ENCODE assay signal across 8 mouse cellular contexts in the genomic region with DNA sequence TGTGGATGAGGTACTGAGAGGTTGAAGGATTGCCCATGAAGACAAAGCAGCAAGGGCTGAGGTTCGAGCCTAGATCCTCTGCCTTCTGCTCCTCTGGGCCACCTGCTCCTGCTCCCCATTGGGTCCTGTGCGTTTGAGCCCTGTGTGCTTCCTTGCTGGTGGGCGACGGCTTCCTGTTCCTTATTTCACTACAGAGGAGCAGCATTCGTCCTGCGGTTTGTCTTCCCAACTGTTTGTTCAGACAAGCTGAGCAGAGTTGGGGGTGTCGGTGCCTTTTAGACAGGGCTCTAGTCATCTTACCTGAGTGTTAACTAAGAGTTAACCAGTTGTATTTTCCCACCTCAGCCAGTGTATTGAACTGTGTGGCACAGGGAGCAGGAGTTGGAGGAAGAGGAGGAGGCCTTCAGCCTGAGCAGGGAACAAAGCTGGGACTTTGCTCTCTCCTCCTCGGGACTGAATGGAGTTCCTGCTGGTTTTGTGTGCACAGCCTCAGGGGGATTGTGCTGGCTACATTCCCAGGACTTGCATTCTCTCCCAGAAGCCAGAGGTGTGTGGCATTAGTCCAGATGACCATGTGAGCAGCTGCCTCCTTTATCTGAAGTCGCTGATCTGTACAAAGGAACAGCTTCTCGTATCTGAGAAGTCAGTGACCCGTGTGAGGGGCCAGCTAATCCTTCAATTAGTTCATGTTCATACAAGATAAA.
DNase-seq lines count a peak whose midpoint lies in the region; ATAC-seq and TF ChIP-seq lines count a peak whose summit lies in the region.

No protein-coding gene starts in this region.

- peaks cover 12% of the 10 kb centered on the region; the same call in 1 of the 2 replicates for H3K4me1 ChIP-seq in hindbrain, embryonic 13.5 days (replicated peaks)
- peaks cover 33% of the 10 kb centered on the region for H3K4me1 ChIP-seq in liver, embryonic 11.5 days (replicated peaks; ENCODE audit: control insufficient read depth, insufficient read depth, low read length)
- H3K4me1 ChIP-seq in stomach, embryonic 14.5 days (ENCODE audit: control insufficient read depth, insufficient read depth, low read length), result no peaks in the 10 kb centered on the region

- intact Hi-C loops in gastrocnemius, postnatal 14 days (cut with DNase I; ENCODE audit: low total_unique reads), result no loop called here

- peak; percentile 76; the same call in 1 of the 2 replicates for ATAC-seq in hindbrain, embryonic 13.5 days (ENCODE audit: low FRiP score)
- peak; percentile 92 for ATAC-seq in liver, embryonic 11.5 days (replicated peaks; ENCODE audit: low FRiP score)
- peak; percentile 46; the same call in 1 of the 2 replicates for ATAC-seq in stomach, embryonic 14.5 days (ENCODE audit: insufficient number of reproducible peaks, insufficient read depth, low FRiP score, low read depth)

- no peak overlapping the region for H3K9ac ChIP-seq in hindbrain, embryonic 13.5 days
- peak overlapping the region; percentile 44 for H3K9ac ChIP-seq in liver, embryonic 11.5 days (ENCODE audit: low read depth, low read length)
- no peak overlapping the region for H3K9ac ChIP-seq in stomach, embryonic 14.5 days (replicated peaks; ENCODE audit: low read depth, low read length)

- H3K27ac ChIP-seq in hindbrain, embryonic 13.5 days, result no peak overlapping the region
- H3K27ac ChIP-seq in liver, embryonic 11.5 days (ENCODE audit: low read depth, low read length), result peak overlapping the region; percentile 56
- no peak overlapping the region for H3K27ac ChIP-seq in stomach, embryonic 14.5 days (ENCODE audit: low read length)

- no peaks in the 10 kb centered on the region for H3K36me3 ChIP-seq in hindbrain, embryonic 13.5 days
- H3K36me3 ChIP-seq in liver, embryonic 11.5 days (ENCODE audit: control insufficient read depth, insufficient read depth, low read length), result no peaks in the 10 kb centered on the region
- no peaks in the 10 kb centered on the region for H3K36me3 ChIP-seq in stomach, embryonic 14.5 days (ENCODE audit: control insufficient read depth, insufficient read depth, low read length)

- no peak for TF ChIP-seq CTCF in brain, embryonic 14.5 days (IDR thresholded peaks at IDR 0.05; ENCODE audit: borderline replicate concordance, extremely low read depth, insufficient read depth, insufficient read length)

- WGBS in hindbrain, embryonic 13.5 days, result 55% methylated on average over 11 of the region's 11 CpGs
- 32% methylated on average over 11 of the region's 11 CpGs for WGBS in liver, embryonic 11.5 days
- 47% methylated on average over 11 of the region's 11 CpGs for WGBS in stomach, embryonic 14.5 days

- H3K27me3 ChIP-seq in hindbrain, embryonic 13.5 days, result peaks cover 14% of the 10 kb centered on the region
- no peaks in the 10 kb centered on the region for H3K27me3 ChIP-seq in liver, embryonic 11.5 days (replicated peaks; ENCODE audit: control insufficient read depth, insufficient read depth, low read length)
- H3K27me3 ChIP-seq in stomach, embryonic 14.5 days (ENCODE audit: control insufficient read depth, insufficient read depth, low read length), result no peaks in the 10 kb centered on the region

- no peak overlapping the region for H3K4me2 ChIP-seq in hindbrain, embryonic 13.5 days
- peak overlapping the region; percentile 40 for H3K4me2 ChIP-seq in liver, embryonic 11.5 days
- no peak overlapping the region for H3K4me2 ChIP-seq in stomach, embryonic 14.5 days (replicated peaks; ENCODE audit: low read depth, low read length)

- no peak overlapping the region for H3K4me3 ChIP-seq in hindbrain, embryonic 13.5 days
- H3K4me3 ChIP-seq in liver, embryonic 11.5 days (ENCODE audit: low read depth, low read length), result no peak overlapping the region
- H3K4me3 ChIP-seq in stomach, embryonic 14.5 days (ENCODE audit: low read depth, low read length), result no peak overlapping the region

- DNase-seq in MEL-GATA-1-ER (ENCODE audit: extremely low read depth, low read depth), result peak; percentile 68
- peak; percentile 94 for DNase-seq in brain, embryonic 14.5 days (ENCODE audit: low read depth)
- DNase-seq in gastrocnemius, postnatal 14 days, result peak; percentile 84
- DNase-seq in liver, embryonic 11.5 days (ENCODE audit: low spot score), result no peak
- DNase-seq in left cerebral cortex, adult 9 months (ENCODE audit: low spot score in 2 of 2), result no peak
- DNase-seq in right cerebral cortex, adult 2 months (ENCODE audit: low spot score in 2 of 2), result no peak

- no peak for TF ChIP-seq POLR2A in brain, embryonic 14.5 days (IDR thresholded peaks at IDR 0.05; ENCODE audit: borderline replicate concordance, extremely low read depth, insufficient read depth, insufficient read length, poor library complexity, severe bottlenecking)

- H3K9me3 ChIP-seq in hindbrain, embryonic 13.5 days, result no peaks in the 10 kb centered on the region
- no peaks in the 10 kb centered on the region for H3K9me3 ChIP-seq in liver, embryonic 11.5 days (ENCODE audit: control insufficient read depth, low read length)
- H3K9me3 ChIP-seq in stomach, embryonic 14.5 days (ENCODE audit: control insufficient read depth, low read depth, low read length), result no peaks in the 10 kb centered on the region

Comparison
In these comparisons a context has a peak if more than half of its experiments do, and no peak if none do; other contexts are left out.
1. DNase-seq: peak in MEL-GATA-1-ER (single experiment), brain, embryonic 14.5 days (single experiment) and gastrocnemius, postnatal 14 days (single experiment); none in liver, embryonic 11.5 days (single experiment), left cerebral cortex, adult 9 months (0 of 2) and right cerebral cortex, adult 2 months (0 of 2).
2. Peak in every context shown above with its lines, with median percentiles within 50 percentile points of each other: ATAC-seq.